Mouse (Mus musculus) CD4-positive, CD25-positive, alpha-beta regulatory T cell, adult 9 weeks (primary cell): ENCODE data around the gene 0610009B22Rik. TPM values are rescaled to one million over a fixed set of nuclear protein-coding genes. Genes with fewer than 3 reads are reported as not detected.

Experiments used
- polyA plus RNA-seq: library from polyadenylated mRNA; unstranded; fragments of 100-300 nt; shearing (Covaris generic); gene quantifications from one replicate; pipeline ENCODE4 v1.2.1, GENCODE M21; 2017

0610009B22Rik gene
- 21.9 TPM for polyA plus RNA-seq

DNA sequence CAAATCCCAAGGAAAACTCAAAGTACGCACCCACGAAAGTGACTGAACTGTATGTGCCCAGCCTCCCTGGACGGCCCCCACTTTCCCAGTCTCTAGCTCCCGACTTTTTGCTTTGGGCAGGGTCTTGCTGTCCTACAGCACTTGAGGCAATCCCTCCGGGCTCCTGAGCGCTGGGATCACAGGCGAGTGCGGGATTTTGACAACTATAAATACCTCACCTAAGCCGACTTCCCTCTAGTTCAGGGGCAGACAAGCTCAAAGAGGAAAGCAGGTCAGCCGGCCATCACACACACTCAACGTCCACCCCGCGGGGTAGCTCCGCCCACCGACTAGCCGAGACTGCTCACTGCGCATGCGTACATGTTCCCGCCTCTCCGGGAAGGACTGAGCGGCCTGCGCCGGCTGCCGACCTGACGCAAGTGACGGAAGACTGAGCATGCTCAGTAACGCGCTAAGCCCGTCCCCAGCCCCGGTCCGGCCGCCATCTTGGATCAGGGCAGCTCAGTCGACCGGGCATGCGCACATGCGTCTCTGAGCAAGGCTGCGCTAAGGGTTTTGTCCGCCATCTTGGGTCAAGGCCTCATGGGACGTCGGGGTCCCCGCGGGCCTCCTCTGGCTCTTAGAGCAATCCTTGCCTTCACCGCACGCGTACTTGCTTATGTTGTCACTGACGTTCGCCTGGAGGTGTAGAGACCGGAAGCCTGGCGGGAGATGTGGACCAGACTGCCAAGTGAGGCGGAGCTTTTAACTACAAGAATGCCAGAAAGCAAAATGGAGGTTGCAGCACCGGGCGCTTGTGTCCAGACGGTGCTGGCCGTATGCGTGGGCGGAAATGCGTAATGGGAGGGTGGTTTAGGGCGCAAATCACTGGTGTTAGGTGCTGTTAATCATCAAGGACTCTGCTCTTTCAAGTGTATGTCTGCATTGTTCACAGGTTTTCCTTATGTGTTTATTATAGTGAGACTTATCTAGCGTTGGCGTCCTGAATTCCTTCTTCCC, at the start of gene 0610009B22Rik:
0610009B22Rik (minus strand) TSS at position 545 of the 999 bp plus-strand sequence.

DNA sequence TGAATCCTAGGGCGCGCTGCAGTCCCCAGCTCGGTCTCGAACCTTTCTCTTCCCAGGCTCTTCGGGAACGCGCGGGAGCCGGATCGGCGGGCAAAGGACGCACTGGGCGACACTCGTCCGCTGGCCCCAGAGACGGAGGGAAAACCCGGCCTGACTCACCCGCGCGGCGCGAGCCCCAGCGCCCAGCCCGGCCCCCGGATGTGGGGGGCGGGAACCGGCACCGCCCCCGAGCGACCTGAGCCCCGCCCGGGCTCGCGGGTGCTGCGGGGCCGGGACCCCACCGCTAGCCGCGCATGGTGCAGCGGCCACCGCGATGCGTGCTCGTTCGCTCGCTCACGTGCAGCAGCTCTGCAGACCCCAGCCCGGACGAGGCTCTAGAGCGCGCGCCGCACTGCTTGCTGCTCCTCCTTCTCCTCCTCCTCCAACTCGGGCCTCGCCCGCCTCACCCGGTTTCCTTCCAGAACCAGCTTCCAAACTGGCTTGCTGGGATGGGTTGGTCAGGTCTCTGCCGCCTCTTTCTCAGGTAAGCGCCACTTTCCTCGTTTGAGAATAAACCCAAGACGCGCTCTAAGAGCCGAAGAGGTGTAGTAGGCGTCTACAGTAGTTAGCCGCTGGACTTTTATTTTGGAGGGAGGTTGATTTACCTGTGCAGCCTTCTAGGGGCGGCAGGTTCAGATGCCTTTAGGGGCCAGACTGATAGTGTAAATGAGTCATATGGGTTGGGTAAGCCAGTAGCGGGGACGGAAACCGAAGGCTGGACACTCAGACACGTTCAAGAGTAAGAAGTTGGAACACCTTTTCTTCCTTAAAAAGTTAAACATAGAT, 37.8 kb downstream of the 0610009B22Rik start, which contains the start of the genes N4bp3 and D930048N14Rik:
N4bp3 (minus strand) TSS at position 152 of the 825 bp plus-strand sequence.
D930048N14Rik (plus strand) TSS at position 264 of the 825 bp plus-strand sequence.

DNA sequence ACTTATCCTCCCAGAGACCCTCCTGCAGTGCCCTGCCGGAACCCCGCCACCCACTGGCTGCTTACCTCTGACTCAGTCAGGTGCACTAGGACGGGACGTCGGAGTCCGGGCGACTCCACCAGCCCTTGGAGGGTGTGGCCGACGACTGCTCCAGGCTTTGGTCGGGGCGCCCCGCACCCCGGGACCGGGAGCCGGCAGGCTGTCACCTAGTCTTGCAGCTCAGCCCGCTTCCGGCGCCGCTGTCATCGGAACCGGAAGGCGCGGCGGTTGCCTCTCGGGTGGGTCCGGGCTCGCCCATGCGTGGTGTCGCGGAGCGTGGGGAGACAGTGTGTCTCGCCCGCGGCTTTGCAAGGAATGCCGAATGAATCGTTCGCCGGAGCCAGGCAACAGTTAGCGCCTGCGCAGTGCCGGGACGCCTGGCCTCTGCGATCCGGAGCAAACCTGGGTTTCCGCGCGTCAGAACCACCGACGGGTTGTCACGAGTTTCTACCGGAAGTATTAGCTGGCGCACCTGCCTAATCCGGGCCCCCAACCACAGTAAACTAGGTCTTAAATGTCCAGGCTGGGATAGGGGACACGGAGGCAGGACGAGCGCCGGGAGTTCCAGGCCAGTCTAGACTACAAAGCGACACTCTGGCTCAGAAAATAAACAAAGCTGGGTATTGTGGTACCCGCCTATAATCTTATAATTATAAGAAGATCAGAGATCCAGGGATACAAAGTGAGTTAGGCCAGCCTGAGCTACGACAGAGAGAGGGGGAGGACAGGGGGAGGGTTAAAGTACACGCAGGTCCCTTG, 53.0 kb downstream of the 0610009B22Rik start, which contains the start of gene Rmnd5b:
Rmnd5b (minus strand) TSS at position 372 of the 798 bp plus-strand sequence.

Other genes starting within 250 kb of the 0610009B22Rik start
- 25.8 TPM for gene Phykpl, start 104.1 kb downstream of the 0610009B22Rik start, polyA plus RNA-seq
- 17.0 TPM for gene Hnrnpab, start 82.0 kb downstream of the 0610009B22Rik start, polyA plus RNA-seq
- gene Nhp2, start 69.1 kb downstream of the 0610009B22Rik start, polyA plus RNA-seq, result 136 TPM
- gene Rmnd5b, start 53.0 kb downstream of the 0610009B22Rik start, polyA plus RNA-seq, result 105 TPM
- gene N4bp3, start 38.0 kb downstream of the 0610009B22Rik start, polyA plus RNA-seq, result 8.6 TPM
- 0.63 TPM for gene D930048N14Rik, start 37.9 kb downstream of the 0610009B22Rik start, polyA plus RNA-seq
- gene Sec24a, start 74.8 kb upstream of the 0610009B22Rik start, polyA plus RNA-seq, result 19.7 TPM
- 127 TPM for gene Sar1b, start 74.8 kb upstream of the 0610009B22Rik start, polyA plus RNA-seq
- 8.5 TPM for gene Jade2, start 168.8 kb upstream of the 0610009B22Rik start, polyA plus RNA-seq